Mouse (Mus musculus) lung, postnatal 0 days (tissue): Measurements from ENCODE around the gene Cdk17. TPM values are rescaled to one million over a fixed set of nuclear protein-coding genes. Genes with fewer than 3 reads are reported as not detected.

Experiments used
- ATAC-seq: fragments of 200-750 bp; cut with Nextera tagmentation; 2 replicates; pipeline ENCODE4 v1.8.0; 2017; ENCODE audit warnings: moderate library complexity
- DNase-seq: peaks from one replicate; pipeline ENCODE4 v3.0.0-alpha.2; 2016; ENCODE audit warnings: low spot score
- H3K27ac ChIP-seq: fragments of 300-500 bp; sonication (generic); 2 replicates; pipeline ENCODE4 v1.5.1; 2014; ENCODE audit warnings: antibody characterized with exemption, mild to moderate bottlenecking, low read length, mixed read lengths
- H3K27me3 ChIP-seq: fragments of 300-500 bp; sonication (generic); replicated peaks from 2 replicates; pipeline ENCODE4 v1.6.1; 2014; ENCODE audit warnings: low read length, mixed read lengths; ENCODE audit not compliant: insufficient read depth
- H3K36me3 ChIP-seq: fragments of 300-500 bp; sonication (generic); 2 replicates; pipeline ENCODE4 v1.6.1; 2014; ENCODE audit warnings: low read length, mixed read lengths; ENCODE audit not compliant: insufficient read depth
- H3K4me1 ChIP-seq: fragments of 300-500 bp; sonication (generic); 2 replicates; pipeline ENCODE4 v1.6.1; 2014; ENCODE audit warnings: antibody characterized with exemption, low read depth, low read length, mixed read lengths; ENCODE audit not compliant: insufficient read depth
- H3K4me2 ChIP-seq: fragments of 300-500 bp; sonication (generic); replicated peaks from 2 replicates; pipeline ENCODE4 v1.6.1; 2014; ENCODE audit warnings: low read depth, mild to moderate bottlenecking, low read length, moderate library complexity, mixed read lengths
- H3K4me3 ChIP-seq: fragments of 300-500 bp; sonication (generic); 2 replicates; pipeline ENCODE4 v1.5.1; 2014; ENCODE audit warnings: low read depth, low read length
- H3K9ac ChIP-seq: fragments of 300-500 bp; sonication (generic); replicated peaks from 2 replicates; pipeline ENCODE4 v1.6.1; 2014; ENCODE audit warnings: low read depth, mild to moderate bottlenecking
- H3K9me3 ChIP-seq: fragments of 300-500 bp; sonication (generic); 2 replicates; pipeline ENCODE4 v1.6.1; 2016; ENCODE audit warnings: low read length, mixed read lengths
- CTCF ChIP-seq: IDR thresholded peaks from 2 replicates; pipeline ENCODE4 v1.5.1; 2016; ENCODE audit warnings: antibody characterized with exemption, mild to moderate bottlenecking
- EP300 ChIP-seq: IDR thresholded peaks from 2 replicates; pipeline ENCODE4 v1.6.1; 2016; ENCODE audit warnings: antibody characterized with exemption, mild to moderate bottlenecking, control low read depth
- WGBS: fragments of 180-500 bp; shearing (Covaris S2); extraction: QIAGEN DNeasy Blood & Tissue Kit; methylation state at CpG from one replicate; pipeline ENCODE4 v1.1.7; 2014; 5-methylcytosine and 5-hydroxymethylcytosine counted together
- polyA plus RNA-seq: library from polyadenylated mRNA; unstranded; fragments of >200 nt; fragmentation: Nextera tagmentation; extraction: Ambion mirVana; gene quantifications from 2 replicates; pipeline ENCODE4 v1.2.1, GENCODE M21; 2015

The Cdk17 gene
- polyA plus RNA-seq, 1 experiment from 2014 or later = 12.6 TPM

GRCm38 (mm10) chr10:93264001-93264400 is 103.3 kb downstream of the Cdk17 start:
- H3K27me3 ChIP-seq = no peaks in the 10 kb centered on the region
- H3K36me3 ChIP-seq = no peaks in the 10 kb centered on the region
- H3K27ac ChIP-seq = no peak overlapping the region
- no peak for TF ChIP-seq EP300
- TF ChIP-seq CTCF = no peak
- WGBS = 77% methylated on average over 5 of the region's 5 CpGs
- no peak for DNase-seq
- H3K4me2 ChIP-seq = no peak overlapping the region
- ATAC-seq = no peak
- no peak overlapping the region for H3K9ac ChIP-seq
- H3K4me3 ChIP-seq = no peak overlapping the region
- no peaks in the 10 kb centered on the region for H3K9me3 ChIP-seq
- peaks cover 12% of the 10 kb centered on the region; the same call in 1 of the 2 replicates for H3K4me1 ChIP-seq

- Histone ChIP-seq H3K4me2 (no peak overlapping the region), H3K9ac (no peak overlapping the region), H3K27ac (no peak overlapping the region), H3K4me1 (peaks cover 12% of the 10 kb centered on the region; the same call in 1 of the 2 replicates), H3K27me3 (no peaks in the 10 kb centered on the region), H3K9me3 (no peaks in the 10 kb centered on the region), H3K36me3 (no peaks in the 10 kb centered on the region), H3K4me3 (no peak overlapping the region)
- TF ChIP-seq EP300 = no peak
- 79% methylated on average over 9 of the region's 9 CpGs for WGBS
- no peak for ATAC-seq
- no peak for DNase-seq
Observed at GRCm38 (mm10) chr10:93265833-93266232, 105.2 kb downstream of the Cdk17 start.

GRCm38 (mm10) chr10:93266521-93266920 is 105.8 kb downstream of the Cdk17 start:
- H3K36me3 ChIP-seq = no peaks in the 10 kb centered on the region
- 82% methylated on average over 7 of the region's 7 CpGs for WGBS
- no peak for ATAC-seq

GRCm38 (mm10) chr10:93267509-93267908 is 106.8 kb downstream of the Cdk17 start:
- H3K27me3 ChIP-seq = no peaks in the 10 kb centered on the region
- H3K4me2 ChIP-seq = no peak overlapping the region
- TF ChIP-seq EP300 (no peak), CTCF (no peak)
- H3K27ac ChIP-seq = no peak overlapping the region
- peaks cover under 1% of the 10 kb centered on the region; the same call in 1 of the 2 replicates for H3K4me1 ChIP-seq
- no peak for ATAC-seq
- DNase-seq = no peak
- H3K4me3 ChIP-seq = no peak overlapping the region
- H3K36me3 ChIP-seq = no peaks in the 10 kb centered on the region
- H3K9ac ChIP-seq = no peak overlapping the region
- WGBS = 90% methylated on average over 5 of the region's 5 CpGs
- no peaks in the 10 kb centered on the region for H3K9me3 ChIP-seq

More at GRCm38 (mm10) chr10:93266521-93266920, 105.8 kb downstream of the Cdk17 start:
- Histone ChIP-seq H3K9ac (no peak overlapping the region), H3K27ac (no peak overlapping the region), H3K27me3 (no peaks in the 10 kb centered on the region), H3K4me3 (no peak overlapping the region), H3K4me1 (peaks cover 10% of the 10 kb centered on the region; the same call in 1 of the 2 replicates), H3K4me2 (no peak overlapping the region), H3K9me3 (no peaks in the 10 kb centered on the region)
- TF ChIP-seq CTCF = no peak
- TF ChIP-seq EP300 = no peak
- DNase-seq = no peak

GRCm38 (mm10) chr10:93268339-93268738 is 107.7 kb downstream of the Cdk17 start:
- ATAC-seq = no peak

GRCm38 (mm10) chr10:93269744-93270143 is 109.1 kb downstream of the Cdk17 start:
- WGBS = 53% methylated on average over 4 of the region's 4 CpGs
- no peak overlapping the region for H3K27ac ChIP-seq
- TF ChIP-seq EP300 (no peak), CTCF (no peak)

More at GRCm38 (mm10) chr10:93268339-93268738, 107.7 kb downstream of the Cdk17 start:
- Histone ChIP-seq H3K4me2 (no peak overlapping the region), H3K4me1 (no peaks in the 10 kb centered on the region), H3K9ac (no peak overlapping the region), H3K9me3 (no peaks in the 10 kb centered on the region), H3K27ac (no peak overlapping the region), H3K36me3 (no peaks in the 10 kb centered on the region), H3K4me3 (no peak overlapping the region), H3K27me3 (no peaks in the 10 kb centered on the region)
- DNase-seq = no peak
- no peak for TF ChIP-seq EP300
- no peak for TF ChIP-seq CTCF
- WGBS = 89% methylated on average over 3 of the region's 3 CpGs

GRCm38 (mm10) chr10:93270889-93271460 is 110.3 kb downstream of the Cdk17 start:
- Histone ChIP-seq H3K36me3 (no peaks in the 10 kb centered on the region), H3K4me2 (no peak overlapping the region), H3K4me1 (peaks cover 4% of the 10 kb centered on the region; the same call in 1 of the 2 replicates), H3K4me3 (no peak overlapping the region), H3K9ac (no peak overlapping the region), H3K27ac (no peak overlapping the region), H3K27me3 (no peaks in the 10 kb centered on the region), H3K9me3 (no peaks in the 10 kb centered on the region)
- ATAC-seq (no peak), DNase-seq (no peak)
- 87% methylated on average over 6 of the region's 6 CpGs for WGBS
- TF ChIP-seq CTCF = no peak
- TF ChIP-seq EP300 = no peak

More at GRCm38 (mm10) chr10:93269744-93270143, 109.1 kb downstream of the Cdk17 start:
- Histone ChIP-seq H3K4me2 (no peak overlapping the region), H3K9ac (no peak overlapping the region), H3K4me3 (no peak overlapping the region), H3K27me3 (no peaks in the 10 kb centered on the region), H3K4me1 (no peaks in the 10 kb centered on the region), H3K9me3 (no peaks in the 10 kb centered on the region), H3K36me3 (no peaks in the 10 kb centered on the region)
- DNase-seq = no peak
- ATAC-seq = no peak
